Mouse (Mus musculus): ENCODE data around the gene Gm20390. TPM values are rescaled to one million over a fixed set of nuclear protein-coding genes. Genes with fewer than 3 reads are reported as not detected.

The Gm20390 gene
- polyA plus RNA-seq, 1 experiment = 371 TPM

- TF ChIP-seq GATA1 (IDR thresholded peaks at IDR 0.05; ENCODE audit: low read length) = no peak
Measured at GRCm38 (mm10) chr11:93948887-93949567, 19.1 kb downstream of the Gm20390 start.

GRCm38 (mm10) chr11:93944986-93945385 is 23.1 kb downstream of the Gm20390 start:
- TF ChIP-seq GATA1 (IDR thresholded peaks at IDR 0.05; ENCODE audit: low read length) = no peak

- no peak for TF ChIP-seq GATA1 (IDR thresholded peaks at IDR 0.05; ENCODE audit: low read length)
Measured at GRCm38 (mm10) chr11:93940906-93941305, 27.2 kb downstream of the Gm20390 start.

- TF ChIP-seq GATA1 (IDR thresholded peaks at IDR 0.05; ENCODE audit: low read length) = no peak
Measured at GRCm38 (mm10) chr11:93929106-93929505, 39.0 kb downstream of the Gm20390 start.

GRCm38 (mm10) chr11:93911603-93912002 is 56.5 kb downstream of the Gm20390 start:
- TF ChIP-seq GATA1 (IDR thresholded peaks at IDR 0.05; ENCODE audit: low read length) = no peak

GRCm38 (mm10) chr11:93908829-93909228 is 59.3 kb downstream of the Gm20390 start:
- TF ChIP-seq GATA1 (IDR thresholded peaks at IDR 0.05; ENCODE audit: low read length) = no peak

GRCm38 (mm10) chr11:93907839-93908238 is 60.3 kb downstream of the Gm20390 start:
- no peak for TF ChIP-seq GATA1 (IDR thresholded peaks at IDR 0.05; ENCODE audit: low read length)

GRCm38 (mm10) chr11:93906834-93907233 is 61.3 kb downstream of the Gm20390 start:
- TF ChIP-seq GATA1 (IDR thresholded peaks at IDR 0.05; ENCODE audit: low read length) = no peak

Other genes with a start within 250 kb of the Gm20390 start
- 21.8 and 29.6 TPM in 2 replicates for gene Utp18, start 82.5 kb downstream of the Gm20390 start, polyA plus RNA-seq (2012)
- gene Mbtd1, start 82.4 kb downstream of the Gm20390 start, polyA plus RNA-seq (2012) = 24.7 and 32.4 TPM in 2 replicates
- gene Nme2, start 12.0 kb downstream of the Gm20390 start, polyA plus RNA-seq (2012) = 169 and 198 TPM in 2 replicates
- gene Nme1, start 228 bp upstream of the Gm20390 start, polyA plus RNA-seq (2012) = 6.1 and 7.2 TPM in 2 replicates
- gene Spag9, start 27.8 kb upstream of the Gm20390 start, polyA plus RNA-seq (2012) = 11.2 and 12.0 TPM in 2 replicates
- gene Tob1, start 243.2 kb upstream of the Gm20390 start, polyA plus RNA-seq (2012) = 8.0 and 13.1 TPM in 2 replicates